Mouse (Mus musculus): ENCODE data around the gene Ganc.

DNA sequence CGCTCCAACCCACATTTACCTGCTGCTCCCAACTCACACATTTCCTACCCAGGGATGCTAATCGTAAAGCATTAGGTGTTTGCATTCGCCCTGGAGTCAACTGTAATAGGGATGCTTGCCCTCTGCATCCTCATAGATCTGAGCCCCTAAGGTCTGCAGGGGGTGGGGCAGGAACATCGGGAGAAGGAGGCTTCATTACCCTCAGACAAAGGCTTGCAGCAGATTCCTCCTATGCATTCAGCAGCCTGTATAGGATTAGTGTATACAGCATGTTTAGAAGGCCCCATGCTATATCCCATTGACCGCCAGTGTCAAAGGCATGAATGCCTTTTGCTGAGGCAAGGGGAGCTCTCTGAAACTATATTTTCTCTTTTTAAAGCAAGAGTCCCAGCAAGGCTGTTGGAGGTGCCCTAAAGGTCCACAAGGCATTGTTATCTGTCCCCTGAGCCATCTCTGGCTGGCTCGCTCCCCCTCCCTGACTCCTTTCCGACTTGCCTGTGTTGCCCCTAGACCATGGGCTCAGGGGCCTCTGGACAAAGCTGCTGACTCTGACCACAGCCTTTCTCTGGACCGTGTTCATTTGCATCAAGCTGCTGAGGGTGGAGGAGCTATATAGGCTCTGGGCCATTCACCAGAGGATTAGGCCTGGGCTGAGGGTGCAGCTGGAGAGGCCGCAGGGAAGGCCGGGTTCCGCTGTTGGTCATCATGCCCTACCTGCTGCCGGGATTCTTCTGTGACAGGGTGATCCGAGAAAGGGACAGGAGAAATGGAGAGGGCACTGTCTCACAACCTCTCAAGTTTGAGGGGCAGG lies 72.8 kb downstream of the Ganc start:
- no peak for TF ChIP-seq POLR2A (IDR thresholded peaks at IDR 0.05; ENCODE audit: borderline replicate concordance, low read depth, low read length)
- TF ChIP-seq CTCF (IDR thresholded peaks at IDR 0.05; ENCODE audit: low read depth, low read length), result no peak

All from bone marrow macrophage, adult 2 months (primary cell).